Mouse (Mus musculus) MEL (cell line): Measurements from ENCODE around the gene Timm29. TPM values are rescaled to one million over a fixed set of nuclear protein-coding genes. Genes with fewer than 3 reads are reported as not detected.

ENCODE experiments used
- DNase-seq: peaks from one replicate; pipeline ENCODE4 v3.0.0; 2011; ENCODE audit warnings: low read depth, low spot score
- H3K27ac ChIP-seq: 2 replicates; pipeline ENCODE4 v1.5.1; 2012; ENCODE audit warnings: low read depth, mild to moderate bottlenecking, control low read depth, low read length, moderate library complexity; ENCODE audit not compliant: control insufficient read depth
- H3K27me3 ChIP-seq, 2 experiments: fragments of 150-350 bp in 1 of 2; sonication (generic) in 1 of 2; 2 replicates each; pipeline ENCODE4 v1.6.1; 2012; ENCODE audit warnings: low read length in 2 of 2, mild to moderate bottlenecking in 2 of 2, improper control_type of control experiment in 1 of 2, moderate library complexity in 1 of 2; ENCODE audit not compliant: insufficient read depth in 2 of 2, control insufficient read depth in 1 of 2
- H3K36me3 ChIP-seq, 2 experiments: 2 replicates each; pipeline ENCODE4 v1.6.1; 2012 to 2014; ENCODE audit warnings: low read length in 2 of 2, improper control_type of control experiment in 1 of 2, inconsistent platforms in 1 of 2, mild to moderate bottlenecking in 1 of 2; ENCODE audit not compliant: insufficient read depth in 2 of 2, control insufficient read depth in 1 of 2
- H3K4me1 ChIP-seq, 2 experiments: fragments of 150-350 bp in 1 of 2; sonication (generic) in 1 of 2; 2 replicates each; pipeline ENCODE4 v1.6.1; 2012; ENCODE audit warnings: low read length in 2 of 2, improper control_type of control experiment in 1 of 2, mild to moderate bottlenecking in 1 of 2; ENCODE audit not compliant: insufficient read depth in 2 of 2, control insufficient read depth in 1 of 2
- H3K4me3 ChIP-seq, 2 experiments: fragments of 150-350 bp in 1 of 2; sonication (generic) in 1 of 2; 2 replicates each; pipeline ENCODE4 v1.5.1; 2012; ENCODE audit warnings: low read depth in 2 of 2, low read length in 2 of 2, mild to moderate bottlenecking in 2 of 2, moderate library complexity in 2 of 2, control low read depth in 1 of 2, improper control_type of control experiment in 1 of 2; ENCODE audit not compliant: control insufficient read depth in 1 of 2, insufficient read depth in 1 of 2
- H3K79me2 ChIP-seq: 2 replicates; pipeline ENCODE4 v1.6.1; 2012; ENCODE audit warnings: mild to moderate bottlenecking, low read length, moderate library complexity; ENCODE audit not compliant: control insufficient read depth, poor library complexity, insufficient read depth
- H3K9ac ChIP-seq: 2 replicates; pipeline ENCODE4 v1.6.1; 2012; ENCODE audit warnings: low read depth, mild to moderate bottlenecking, control low read depth, low read length, moderate library complexity; ENCODE audit not compliant: control insufficient read depth, poor library complexity, severe bottlenecking
- H3K9me3 ChIP-seq: fragments of 150-350 bp; sonication (generic); replicated peaks from 2 replicates; pipeline ENCODE4 v1.6.1; 2012; ENCODE audit warnings: mild to moderate bottlenecking, low read length, improper control_type of control experiment, moderate library complexity; ENCODE audit not compliant: insufficient read depth
- CTCF ChIP-seq, 3 experiments: IDR thresholded peaks in 2 of 3; conservative IDR thresholded peaks in 1 of 3; 2 replicates each; pipeline ENCODE4 v1.5.1; 2011 to 2012; ENCODE audit warnings: low read length in 3 of 3, low read depth in 2 of 3, mild to moderate bottlenecking in 2 of 3, improper control_type of control experiment in 1 of 3, inconsistent platforms in 1 of 3, mixed read lengths in 1 of 3, moderate library complexity in 1 of 3; ENCODE audit not compliant: control insufficient read depth in 1 of 3, insufficient read depth in 1 of 3, poor library complexity in 1 of 3, severe bottlenecking in 1 of 3
- E2F4 ChIP-seq: IDR thresholded peaks from 2 replicates; pipeline ENCODE4 v1.6.1; 2011; ENCODE audit warnings: low read depth, low read length, improper control_type of control experiment, borderline replicate concordance
- ELF1 ChIP-seq: IDR thresholded peaks from 2 replicates; pipeline ENCODE4 v1.6.1; 2014; ENCODE audit warnings: low read depth, mild to moderate bottlenecking, inconsistent platforms, low read length, improper control_type of control experiment, moderate library complexity
- EP300 ChIP-seq, 2 experiments: IDR thresholded peaks; 2 replicates each; pipeline ENCODE4 v1.6.1; 2011; ENCODE audit warnings: improper control_type of control experiment in 2 of 2, low read length in 2 of 2, low read depth in 1 of 2, mild to moderate bottlenecking in 1 of 2
- ETS1 ChIP-seq: IDR thresholded peaks from 2 replicates; pipeline ENCODE4 v1.6.1; 2012; ENCODE audit warnings: low read depth, mild to moderate bottlenecking, inconsistent platforms, low read length, improper control_type of control experiment, moderate library complexity
- GATA1 ChIP-seq: IDR thresholded peaks from 2 replicates; pipeline ENCODE4 v1.6.1; 2011; ENCODE audit warnings: low read depth, low read length, improper control_type of control experiment
- HCFC1 ChIP-seq: IDR thresholded peaks from 2 replicates; pipeline ENCODE4 v1.6.1; 2012; ENCODE audit warnings: low read depth, mild to moderate bottlenecking, inconsistent platforms, low read length, improper control_type of control experiment, moderate library complexity
- JUND ChIP-seq: IDR thresholded peaks from 2 replicates; pipeline ENCODE4 v1.6.1; 2011; ENCODE audit warnings: low read depth, mild to moderate bottlenecking, improper control_type of control experiment, low read length
- MAX ChIP-seq: IDR thresholded peaks from 2 replicates; pipeline ENCODE4 v1.6.1; 2011; ENCODE audit warnings: low read length, improper control_type of control experiment
- MAZ ChIP-seq: IDR thresholded peaks from 2 replicates; pipeline ENCODE4 v1.6.1; 2012; ENCODE audit warnings: low read depth, mild to moderate bottlenecking, inconsistent platforms, low read length, improper control_type of control experiment
- MEF2A ChIP-seq: IDR thresholded peaks from 2 replicates; pipeline ENCODE4 v1.6.1; 2014; ENCODE audit warnings: low read depth, mild to moderate bottlenecking, inconsistent platforms, low read length, improper control_type of control experiment; ENCODE audit not compliant: poor library complexity, insufficient replicate concordance, severe bottlenecking; ENCODE audit errors: extremely low read depth
- MXI1 ChIP-seq: IDR thresholded peaks from 2 replicates; pipeline ENCODE4 v1.6.1; 2011; ENCODE audit warnings: mild to moderate bottlenecking, low read depth, low read length, improper control_type of control experiment
- MYB ChIP-seq: IDR thresholded peaks from 2 replicates; pipeline ENCODE4 v1.6.1; 2011; ENCODE audit warnings: mild to moderate bottlenecking, low read depth, low read length, improper control_type of control experiment
- MYC ChIP-seq: IDR thresholded peaks from 2 replicates; pipeline ENCODE4 v1.6.1; 2011; ENCODE audit warnings: low read depth, mild to moderate bottlenecking, low read length, improper control_type of control experiment, moderate library complexity
- NELFE ChIP-seq: IDR thresholded peaks from 2 replicates; pipeline ENCODE4 v1.6.1; 2011; ENCODE audit warnings: low read depth, low read length, improper control_type of control experiment
- NRF1 ChIP-seq: IDR thresholded peaks from 2 replicates; pipeline ENCODE4 v1.6.1; 2014; ENCODE audit warnings: low read depth, mild to moderate bottlenecking, inconsistent platforms, low read length, improper control_type of control experiment, moderate library complexity; ENCODE audit not compliant: poor library complexity, insufficient read depth, severe bottlenecking
- POLR2A ChIP-seq, 2 experiments: IDR thresholded peaks; 2 replicates each; pipeline ENCODE4 v1.6.1; 2011 to 2012; ENCODE audit warnings: low read length in 2 of 2, mild to moderate bottlenecking in 2 of 2, control low read depth in 1 of 2, improper control_type of control experiment in 1 of 2, low read depth in 1 of 2, moderate library complexity in 1 of 2; ENCODE audit not compliant: control insufficient read depth in 1 of 2, insufficient read depth in 1 of 2, poor library complexity in 1 of 2
- POLR2AphosphoS2 ChIP-seq: IDR thresholded peaks from 2 replicates; pipeline ENCODE4 v1.6.1; 2011; ENCODE audit warnings: low read length, improper control_type of control experiment
- POLR2AphosphoS5 ChIP-seq: IDR thresholded peaks from 2 replicates; pipeline ENCODE4 v1.6.1; 2012; ENCODE audit warnings: low read depth, borderline replicate concordance, mild to moderate bottlenecking, inconsistent platforms, low read length, moderate library complexity, mixed read lengths
- RAD21 ChIP-seq: IDR thresholded peaks from 2 replicates; pipeline ENCODE4 v1.6.1; 2011; ENCODE audit warnings: mild to moderate bottlenecking, low read depth, low read length, improper control_type of control experiment
- SIN3A ChIP-seq: IDR thresholded peaks from 2 replicates; pipeline ENCODE4 v1.6.1; 2012; ENCODE audit warnings: low read length, improper control_type of control experiment, inconsistent platforms
- SMC3 ChIP-seq: IDR thresholded peaks from 2 replicates; pipeline ENCODE4 v1.6.1; 2011; ENCODE audit warnings: low read depth, low read length, improper control_type of control experiment
- TBP ChIP-seq: IDR thresholded peaks from 2 replicates; pipeline ENCODE4 v1.8.0; 2011; ENCODE audit warnings: low read depth, low read length, improper control_type of control experiment
- TCF12 ChIP-seq: IDR thresholded peaks from 2 replicates; pipeline ENCODE4 v1.6.1; 2014; ENCODE audit warnings: low read depth, mild to moderate bottlenecking, inconsistent platforms, low read length, improper control_type of control experiment, moderate library complexity
- USF1 ChIP-seq: IDR thresholded peaks from 2 replicates; pipeline ENCODE4 v1.6.1; 2014; ENCODE audit warnings: low read depth, mild to moderate bottlenecking, inconsistent platforms, low read length, improper control_type of control experiment, moderate library complexity
- ZKSCAN1 ChIP-seq: IDR thresholded peaks from 2 replicates; pipeline ENCODE4 v1.6.1; 2012; ENCODE audit warnings: low read depth, mild to moderate bottlenecking, inconsistent platforms, low read length, improper control_type of control experiment, moderate library complexity
- ZMIZ1 ChIP-seq: IDR thresholded peaks from 2 replicates; pipeline ENCODE4 v1.6.1; 2012; ENCODE audit warnings: low read depth, mild to moderate bottlenecking, inconsistent platforms, low read length, improper control_type of control experiment, moderate library complexity
- polyA plus RNA-seq, 2 experiments: library from polyadenylated mRNA; stranded (reverse) in 1 of 2; unstranded in 1 of 2; fragments of >175 nt in 1 of 2; fragments of >200 nt in 1 of 2; gene quantifications; 2 replicates each; pipeline versions ENCODE4 v1.2.1 to v1.2.4; 2012; ENCODE audit warnings: low replicate concordance in 2 of 2, low read depth in 1 of 2; ENCODE audit not compliant: insufficient read length in 2 of 2, insufficient read depth in 1 of 2, missing spikeins in 1 of 2
- total RNA-seq: library from RNA; depleted of rRNA; stranded (reverse); fragments of 300-350 nt; gene quantifications from 2 replicates; pipeline ENCODE4 v1.2.3, GENCODE M21; 2012

Gene Timm29
- total and polyA plus RNA-seq, 3 experiments: 45.8 to 163 (median 87.9) TPM

GRCm38 (mm10) chr9:21545351-21545915 is 47.1 kb upstream of the Timm29 start (continued):
- TF ChIP-seq ZMIZ1 (peak; percentile 89), MYB (no peak), EP300 (IDR thresholded peaks at IDR 0.05; ENCODE audit: low read depth in 1 of 2, low read length in 2 of 2) (peak in 1 of 2 experiments; percentile 60; a peak in 3 of 4 replicates), POLR2A (IDR thresholded peaks at IDR 0.05; ENCODE audit: control insufficient read depth in 1 of 2, insufficient read depth in 1 of 2, low read depth in 1 of 2, low read length in 2 of 2, poor library complexity in 1 of 2) (peak; percentile 26 to 61; a peak in 2 of 4 replicates), SMC3 (0 out of 2 replicates have a peak, but pooled peaks have one; percentile 4), POLR2AphosphoS2 (no peak)

- no peaks in the 10 kb centered on the region for H3K9me3 ChIP-seq
- no peaks in the 10 kb centered on the region for H3K27me3 ChIP-seq
- peak overlapping the region; percentile 67 to 95 for H3K4me3 ChIP-seq
- peak; percentile 100 for DNase-seq
- TF ChIP-seq JUND: no peak
- peak; percentile 90 for TF ChIP-seq MXI1
- peak; percentile 53 for TF ChIP-seq ELF1
- peak; percentile 98 for TF ChIP-seq MAZ
- TF ChIP-seq POLR2AphosphoS5: no peak
- TF ChIP-seq POLR2AphosphoS2: no peak; the same call in none of the 2 replicates
- 0 out of 2 replicates have a peak, but pooled peaks have one; percentile 8 for TF ChIP-seq ZKSCAN1
- TF ChIP-seq RAD21: no peak; the same call in none of the 2 replicates
- peak; percentile 91 for TF ChIP-seq SIN3A
- TF ChIP-seq NRF1: peak; percentile 89
- peak; percentile 56; the same call in 1 of the 2 replicates for TF ChIP-seq TCF12
- TF ChIP-seq MYB: peak; percentile 64; the same call in 1 of the 2 replicates
- peak; percentile 92 for TF ChIP-seq TBP
- TF ChIP-seq HCFC1: peak; percentile 82
- peak; percentile 51; the same call in 1 of the 2 replicates for TF ChIP-seq ETS1
- TF ChIP-seq MAX: peak; percentile 70
- peak; percentile 46; the same call in 1 of the 2 replicates for TF ChIP-seq NELFE
- peak; percentile 54 for TF ChIP-seq MYC
- TF ChIP-seq USF1: peak; percentile 41; the same call in 1 of the 2 replicates
- peak in 2 of 3 experiments; percentile 48 to 96; a peak in 5 of 6 replicates for TF ChIP-seq CTCF (IDR thresholded peaks at IDR 0.05 in 2 of 3, conservative IDR thresholded peaks at IDR 0.05 in 1 of 3; ENCODE audit: control insufficient read depth in 1 of 3, insufficient read depth in 1 of 3, low read depth in 2 of 3, low read length in 3 of 3, poor library complexity in 1 of 3, severe bottlenecking in 1 of 3)
- peak; percentile 65; the same call in 1 of the 2 replicates for TF ChIP-seq MEF2A
- no peak; the same call in 1 of the 2 replicates for TF ChIP-seq ZMIZ1
- peak; percentile 53; the same call in 1 of the 2 replicates for TF ChIP-seq E2F4
- TF ChIP-seq POLR2A (IDR thresholded peaks at IDR 0.05; ENCODE audit: control insufficient read depth in 1 of 2, insufficient read depth in 1 of 2, low read depth in 1 of 2, low read length in 2 of 2, poor library complexity in 1 of 2): peak in 1 of 2 experiments; percentile 74; a peak in 3 of 4 replicates
- peak in 1 of 2 experiments; percentile 53; a peak in 2 of 4 replicates for TF ChIP-seq EP300 (IDR thresholded peaks at IDR 0.05; ENCODE audit: low read depth in 1 of 2, low read length in 2 of 2)
- TF ChIP-seq GATA1: no peak
- H3K4me1 ChIP-seq: peaks cover 15 to 17% of the 10 kb centered on the region in 2 experiments
- H3K27ac ChIP-seq: peak overlapping the region; percentile 38; the same call in 1 of the 2 replicates
- peaks cover 41% of the 10 kb centered on the region for H3K79me2 ChIP-seq
- peak overlapping the region; percentile 69 for H3K9ac ChIP-seq
- H3K36me3 ChIP-seq: peaks cover 17 to 20% of the 10 kb centered on the region in 2 experiments
Observed at GRCm38 (mm10) chr9:21545916-21546788, 46.4 kb upstream of the Timm29 start.
